Mouse (Mus musculus) kidney, adult 8-10 months (tissue): ENCODE measurements around the gene Tfap2a.

Experiments used
- DNase-seq, 2 experiments: peaks; one replicate each; pipeline ENCODE4 v3.0.0; 2022

The Tfap2a gene

GRCm38 (mm10) chr13:40711661-40712525 is 26.3 kb downstream of the Tfap2a start:
- no peak for DNase-seq

- DNase-seq: no peak
Measured at GRCm38 (mm10) chr13:40710062-40710342, 28.2 kb downstream of the Tfap2a start.

GRCm38 (mm10) chr13:40709321-40710061 is 28.7 kb downstream of the Tfap2a start:
- DNase-seq: no peak

- no peak for DNase-seq
Measured at GRCm38 (mm10) chr13:40708913-40709312, 29.3 kb downstream of the Tfap2a start.

- no peak for DNase-seq
Measured at GRCm38 (mm10) chr13:40708271-40708670, 29.9 kb downstream of the Tfap2a start.

GRCm38 (mm10) chr13:40707646-40708045 is 30.5 kb downstream of the Tfap2a start:
- no peak for DNase-seq

- DNase-seq: no peak
Measured at GRCm38 (mm10) chr13:40706612-40707011, 31.6 kb downstream of the Tfap2a start.

GRCm38 (mm10) chr13:40705821-40706425 is 32.3 kb downstream of the Tfap2a start:
- DNase-seq: no peak

- no peak for DNase-seq
Measured at GRCm38 (mm10) chr13:40704864-40705455, 33.2 kb downstream of the Tfap2a start.

- DNase-seq: no peak
Measured at GRCm38 (mm10) chr13:40703982-40704501, 34.1 kb downstream of the Tfap2a start.

GRCm38 (mm10) chr13:40703123-40703797 is 34.9 kb downstream of the Tfap2a start:
- no peak for DNase-seq

GRCm38 (mm10) chr13:40702361-40703122 is 35.6 kb downstream of the Tfap2a start:
- DNase-seq: no peak

- no peak for DNase-seq
Measured at GRCm38 (mm10) chr13:40701691-40702090, 36.5 kb downstream of the Tfap2a start.

- DNase-seq: no peak
Measured at GRCm38 (mm10) chr13:40685790-40686189, 52.4 kb downstream of the Tfap2a start.

GRCm38 (mm10) chr13:40676730-40677129 is 61.4 kb downstream of the Tfap2a start:
- DNase-seq: no peak
